Mouse (Mus musculus): ENCODE measurements around the gene Ufsp2.

Ufsp2 gene

DNA sequence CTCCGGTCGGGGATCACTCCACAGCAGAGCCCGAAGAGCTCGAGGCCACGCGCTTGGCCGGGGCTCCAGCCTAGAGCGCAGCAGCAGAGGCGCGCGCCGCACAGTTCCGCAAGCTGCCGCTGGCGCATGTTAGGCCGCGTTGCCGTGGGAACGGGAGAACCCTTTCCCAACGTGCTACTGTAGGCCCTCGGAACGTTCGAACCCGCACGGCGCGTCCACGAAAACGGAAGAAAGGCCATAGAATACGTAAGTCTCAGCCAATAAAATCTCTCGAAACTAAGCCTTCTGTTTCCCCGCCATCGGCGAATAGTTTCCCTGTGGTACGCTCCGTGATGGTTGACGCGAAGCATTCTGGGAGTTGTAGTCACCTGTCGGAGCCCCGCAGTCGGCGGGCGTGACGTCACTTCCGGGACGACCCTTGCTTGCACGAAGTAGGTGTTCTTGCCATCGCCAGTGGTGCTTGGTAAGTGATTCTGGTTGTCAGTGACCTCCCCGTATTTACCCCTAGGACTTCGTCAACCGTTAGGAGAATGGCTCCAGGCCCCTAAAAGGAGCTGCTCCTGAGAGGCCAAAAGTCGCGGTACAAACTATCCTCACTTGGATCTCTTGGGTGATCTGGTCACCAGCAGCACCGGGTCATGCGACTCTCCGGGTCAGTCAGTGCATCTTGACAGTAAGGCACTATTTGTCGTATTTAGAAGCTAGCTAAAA, at the start of gene Ufsp2, which contains the start of gene 1700029J07Rik:
Gene Ufsp2 (plus strand): TSS at position 403 of the 711 bp plus-strand sequence.
Gene 1700029J07Rik (minus strand): TSS at position 127 of the 711 bp plus-strand sequence.
- DNase-seq = peak; percentile 99

DNA sequence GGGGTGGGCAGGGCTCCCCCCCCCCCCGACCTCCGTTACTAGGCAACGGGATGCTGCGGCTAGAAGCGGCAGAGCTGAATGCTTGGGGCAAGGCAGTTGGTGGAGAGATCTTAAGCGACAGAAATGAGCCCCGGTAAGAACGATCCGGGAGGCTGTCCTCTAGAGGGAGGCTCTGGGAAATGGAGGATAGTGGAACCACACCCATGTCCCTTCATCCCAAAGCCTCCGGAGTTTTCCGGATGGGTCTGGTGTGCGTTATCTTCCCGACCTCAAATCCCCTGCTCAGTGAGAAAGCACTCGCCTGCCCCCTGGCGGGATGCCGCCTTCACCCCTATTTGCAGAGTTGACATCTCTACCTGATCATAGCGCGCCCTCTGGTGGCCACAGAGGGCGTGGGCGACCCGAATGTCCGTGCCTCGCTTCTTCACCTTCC, 40.7 kb upstream of the Ufsp2 start, which contains the start of gene Ccdc110:
Gene Ccdc110 (plus strand): TSS at position 38 of the 433 bp plus-strand sequence.
- DNase-seq = peak; percentile 98

DNA sequence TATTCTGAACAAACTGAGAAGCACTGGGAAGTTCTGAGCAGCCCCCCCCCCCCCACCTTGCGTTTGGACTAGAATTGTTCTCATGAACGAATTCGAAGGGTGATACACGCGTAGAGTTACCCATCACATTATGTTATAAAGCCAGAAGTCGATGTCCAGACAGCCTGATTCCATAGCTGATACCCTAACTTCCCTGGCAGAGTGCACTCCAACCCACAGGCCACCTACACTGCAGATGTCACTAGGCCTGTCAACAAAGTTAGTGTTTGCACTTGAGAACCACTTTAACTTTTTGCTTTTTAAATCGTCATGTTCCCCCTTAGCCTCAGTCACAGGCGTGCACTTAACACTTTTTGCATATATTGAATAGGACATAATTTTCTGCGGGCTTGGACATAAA, 38.3 kb upstream of the Ufsp2 start:
- DNase-seq = no peak

DNA sequence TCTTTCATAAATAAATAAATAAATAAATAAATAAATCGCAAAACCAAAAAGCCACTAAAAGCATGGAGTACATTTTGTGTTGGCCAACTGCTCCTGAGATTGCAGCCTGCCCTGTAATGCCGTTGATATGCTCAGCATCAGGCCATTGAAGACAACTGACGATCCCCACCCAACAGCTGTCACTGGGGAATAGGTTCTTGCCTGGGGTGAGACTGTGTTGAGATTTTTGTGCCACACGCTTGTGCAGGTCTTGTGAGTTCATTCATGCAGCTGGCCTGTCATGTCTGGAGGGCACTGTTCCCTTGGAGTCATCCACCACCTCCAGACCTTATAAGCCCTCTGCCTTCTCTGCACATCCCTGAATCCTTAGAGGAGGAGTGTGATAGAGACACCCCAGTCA, 29.0 kb upstream of the Ufsp2 start:
- no peak for DNase-seq

- no peak for DNase-seq
Observed at GRCm38 (mm10) chr8:45950622-45951021, 24.7 kb upstream of the Ufsp2 start.

- no peak for DNase-seq
Observed at GRCm38 (mm10) chr8:45970894-45971293, 4.4 kb upstream of the Ufsp2 start.

DNA sequence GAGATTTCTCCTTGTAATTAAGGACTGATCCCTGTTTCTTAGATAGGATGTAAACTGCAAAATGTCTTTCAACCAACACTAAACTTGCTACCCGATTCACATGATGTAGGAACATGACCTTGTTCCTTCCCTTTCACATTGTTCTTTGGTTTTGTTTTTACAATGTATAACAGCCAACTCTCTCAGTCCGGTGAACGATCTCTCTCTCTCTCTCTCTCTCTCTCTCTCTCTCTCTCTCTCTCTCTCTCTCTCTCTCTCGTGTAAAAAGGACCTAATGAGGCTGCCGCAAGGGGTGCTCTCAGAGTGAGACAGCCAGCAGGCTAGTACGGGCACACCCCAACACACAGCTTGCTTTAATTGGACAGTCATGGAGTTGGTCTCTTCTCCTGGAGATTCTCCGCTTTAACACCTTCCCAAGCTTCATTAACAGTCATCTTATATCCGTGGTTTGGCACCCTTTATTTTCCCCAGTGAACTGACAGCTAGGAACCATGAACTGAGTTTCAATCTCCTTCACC, 1.3 kb upstream of the Ufsp2 start:
- no peak for DNase-seq

GRCm38 (mm10) chr8:45975837-45976468, 625 bp downstream of the Ufsp2 start:
- DNase-seq = no peak

GRCm38 (mm10) chr8:45986665-45987064, 11.3 kb downstream of the Ufsp2 start:
- DNase-seq = no peak

GRCm38 (mm10) chr8:45988189-45988588, 12.9 kb downstream of the Ufsp2 start:
- DNase-seq = no peak

DNA sequence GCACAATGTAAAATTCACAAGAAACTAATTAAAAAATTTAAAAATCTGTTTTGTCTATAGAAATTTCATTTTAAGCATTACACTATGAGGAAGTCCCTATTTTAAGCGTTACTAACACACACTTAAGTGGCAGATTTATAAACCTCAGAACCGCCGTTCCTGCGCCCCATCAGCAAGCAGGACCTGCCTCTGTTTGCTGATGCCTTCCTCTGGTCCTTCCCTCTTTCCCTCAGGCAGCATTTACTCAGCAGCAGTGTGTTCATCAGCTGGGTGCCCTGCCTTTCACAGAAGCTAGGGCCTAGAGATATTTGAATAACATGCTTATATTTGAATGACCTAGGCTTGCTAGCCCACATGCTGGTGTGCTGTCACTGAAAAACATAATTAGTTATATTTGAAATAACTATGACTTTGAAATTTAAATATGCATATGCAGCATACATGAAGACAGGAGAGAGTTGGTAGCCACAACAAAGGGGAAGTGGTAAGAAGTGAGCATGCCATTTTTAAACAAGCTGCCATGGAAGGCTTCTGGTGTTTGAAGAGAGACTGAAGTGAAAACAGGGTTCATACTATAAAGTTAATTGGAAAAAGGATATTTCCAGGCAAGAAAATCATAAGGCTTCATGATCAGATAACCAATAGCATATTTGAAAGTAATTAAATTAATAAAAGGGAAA, 15.4 kb downstream of the Ufsp2 start:
- DNase-seq = no peak

GRCm38 (mm10) chr8:45994111-45994510, 18.8 kb downstream of the Ufsp2 start:
- DNase-seq = peak; percentile 26

- no peak for DNase-seq
Observed at GRCm38 (mm10) chr8:45995576-45995975, 20.2 kb downstream of the Ufsp2 start.

DNA sequence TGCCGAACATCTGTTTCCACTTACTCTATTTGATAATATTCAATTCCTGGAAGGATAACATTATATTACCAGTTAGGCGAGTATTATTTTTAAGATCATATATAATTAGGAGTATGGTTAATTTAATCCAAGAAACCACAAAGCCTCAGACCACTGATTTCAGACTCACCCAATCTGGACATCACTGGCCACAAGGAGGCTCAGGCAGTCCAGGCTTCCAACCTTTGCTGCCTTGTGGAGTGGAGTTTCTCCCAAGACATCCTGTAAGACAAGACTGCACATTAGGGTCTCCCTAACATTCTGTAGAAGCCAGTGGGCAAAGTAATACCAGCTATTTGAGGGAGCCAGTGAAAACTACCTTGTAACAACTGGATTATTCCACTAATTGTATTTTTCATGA, 22.9 kb downstream of the Ufsp2 start:
- DNase-seq = no peak

- DNase-seq = peak; percentile 60
Observed at GRCm38 (mm10) chr8:45999138-45999783, 23.9 kb downstream of the Ufsp2 start, which contains the start of gene Lrp2bp. Gene Lrp2bp (plus strand): TSS chr8:45999303.

- peak; percentile 99 for DNase-seq
Observed at GRCm38 (mm10) chr8:45999784-46000705, 24.7 kb downstream of the Ufsp2 start.

DNA sequence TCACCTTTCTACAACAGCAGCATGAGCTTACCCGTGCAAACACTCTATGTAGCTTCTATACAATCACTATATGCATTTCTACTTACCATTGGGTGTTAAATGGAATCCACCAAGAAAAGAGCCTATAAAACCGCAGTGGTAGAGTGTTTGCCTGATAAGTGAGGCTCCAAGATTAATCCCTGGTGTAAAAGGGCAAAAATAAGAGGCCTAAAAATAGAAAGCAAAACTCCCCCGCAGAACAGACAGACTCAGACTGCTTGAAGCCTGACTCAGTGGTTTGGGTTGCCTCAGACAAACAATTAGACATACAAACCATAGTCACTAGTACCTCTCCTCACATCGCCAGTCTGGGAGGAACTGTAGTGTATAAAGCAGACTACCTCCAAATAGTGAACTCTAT, 30.3 kb downstream of the Ufsp2 start, which contains the start of gene Ankrd37:
Gene Ankrd37 (minus strand): TSS at position 112 of the 400 bp plus-strand sequence.
- DNase-seq = no peak

- no peak for DNase-seq
Observed at GRCm38 (mm10) chr8:46007050-46007672, 31.8 kb downstream of the Ufsp2 start.

- DNase-seq = no peak
Observed at GRCm38 (mm10) chr8:46010306-46010705, 35.0 kb downstream of the Ufsp2 start.

DNA sequence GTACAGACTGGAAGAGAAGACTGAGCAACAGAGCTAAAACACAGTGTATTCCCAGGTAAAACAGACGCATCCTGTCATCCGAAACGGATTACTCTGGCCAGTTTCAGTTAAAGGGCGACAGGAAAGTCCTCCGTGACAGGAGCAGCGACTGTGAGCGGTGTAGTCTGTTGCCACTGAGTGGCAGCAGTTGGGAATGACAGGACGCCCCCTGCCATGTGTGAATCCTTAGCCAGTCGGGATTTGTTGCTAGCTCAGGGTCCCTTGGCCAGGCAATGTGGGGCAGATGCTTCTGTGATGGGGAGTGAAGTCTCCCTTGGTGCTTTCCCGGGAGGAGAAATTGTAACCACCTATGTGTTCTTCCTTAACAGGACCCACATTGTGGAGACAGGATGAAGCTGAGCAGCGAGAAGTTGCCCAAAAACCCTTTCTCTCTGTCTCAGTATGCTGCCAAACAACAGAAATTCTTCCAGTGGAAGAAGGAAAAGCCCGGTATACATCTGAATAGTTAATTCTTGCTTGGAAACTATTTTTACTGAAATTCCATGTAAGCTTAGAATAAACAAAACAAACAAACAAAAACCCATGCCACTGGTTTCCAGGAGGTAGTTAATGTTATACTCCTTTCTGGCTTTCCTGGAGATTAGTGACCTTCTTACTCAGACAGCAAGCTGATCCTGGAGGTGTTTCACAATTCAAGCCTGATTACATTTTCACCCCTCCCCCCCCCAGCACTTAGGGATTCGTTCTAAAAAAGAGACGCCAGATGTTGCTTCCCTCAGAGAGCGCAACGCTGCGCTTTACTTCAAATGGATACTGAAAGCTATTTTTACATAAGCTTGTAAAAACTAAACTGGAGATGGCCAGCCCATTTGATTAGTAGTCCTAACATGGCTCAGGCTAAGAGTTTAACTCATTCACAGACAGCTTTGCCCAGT, 35.7 kb downstream of the Ufsp2 start:
- DNase-seq = peak; percentile 50

Data from lung, postnatal 36 days (tissue).